31 mouse cellular contexts compared by ENCODE assay signal in the genomic region with DNA sequence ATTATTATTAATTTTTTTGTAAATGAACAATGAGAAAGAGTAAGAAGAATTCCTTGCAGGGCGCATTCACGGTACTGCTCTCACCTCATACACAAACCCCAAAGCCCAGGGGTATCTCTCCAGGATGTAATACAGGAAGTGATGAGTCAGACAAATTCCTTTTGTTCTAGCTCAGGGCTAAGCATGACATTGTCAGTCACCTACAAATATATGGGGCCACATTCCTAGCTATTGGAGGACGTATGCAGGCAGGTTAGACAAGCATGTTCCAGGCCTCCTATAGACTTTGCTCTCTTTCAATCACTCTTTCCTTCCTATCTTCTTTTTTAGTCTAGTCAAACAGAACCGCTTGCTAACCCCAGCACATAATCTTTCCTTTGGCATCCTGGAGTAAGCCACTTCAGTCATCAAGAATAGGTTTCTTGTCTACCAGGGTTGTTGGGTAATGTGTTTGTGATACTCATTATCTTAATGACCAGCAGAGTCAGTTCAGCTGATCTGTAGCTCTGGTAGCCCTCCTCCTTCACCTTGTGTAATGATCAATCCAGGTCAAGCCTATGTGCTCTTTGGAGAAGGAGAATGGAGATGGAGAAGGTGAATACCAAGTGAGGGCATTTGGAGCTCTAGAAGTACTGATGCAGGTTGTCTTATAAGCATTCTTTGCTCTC. TPM values are rescaled to one million over a fixed set of nuclear protein-coding genes. Genes with fewer than 3 reads are reported as not detected.
A peak's percentile ranks its signal among the peaks of the same experiment; 100 is the strongest.
DNase-seq lines count a peak whose midpoint lies in the region; ATAC-seq and TF ChIP-seq lines count a peak whose summit lies in the region.
"Had no signal": no experiment of that assay in that cellular context is flagged by ENCODE, and none has a peak within 500 bp of the region (broad histone marks: within the 10 kb centered on the region; RNA-seq: fewer than 3 reads in every experiment).

No protein-coding gene starts in this region.

- no peak overlapping the region for H3K4me2 ChIP-seq in kidney, postnatal 0 days (ENCODE audit: low read length)
- no peak overlapping the region for H3K4me2 ChIP-seq in intestine, embryonic 14.5 days (ENCODE audit: low read length)
- H3K4me2 ChIP-seq in intestine, postnatal 0 days (replicated peaks; ENCODE audit: low read depth), result no peak overlapping the region
- H3K4me2 ChIP-seq: heart, embryonic 13.5 days; hindbrain, embryonic 15.5 days had no signal

- no peak overlapping the region for H3K9ac ChIP-seq in kidney, postnatal 0 days (ENCODE audit: low read depth, low read length)
- no peak overlapping the region for H3K9ac ChIP-seq in intestine, embryonic 14.5 days (ENCODE audit: low read length)
- no peak overlapping the region for H3K9ac ChIP-seq in intestine, postnatal 0 days (ENCODE audit: low read depth, low read length)
- H3K9ac ChIP-seq: forebrain, postnatal 0 days; heart, embryonic 13.5 days; hindbrain, embryonic 15.5 days had no signal

- H3K4me3 ChIP-seq in kidney, postnatal 0 days (replicated peaks; ENCODE audit: low read depth, low read length), result no peak overlapping the region
- H3K4me3 ChIP-seq in intestine, embryonic 14.5 days (ENCODE audit: low read depth, low read length), result no peak overlapping the region
- no peak overlapping the region for H3K4me3 ChIP-seq in intestine, postnatal 0 days (ENCODE audit: low read depth, low read length)
- no peak overlapping the region for H3K4me3 ChIP-seq in left cerebral cortex, adult 2 months
- no peak overlapping the region for H3K4me3 ChIP-seq in gastrocnemius, adult 2 months
- H3K4me3 ChIP-seq: forebrain, embryonic 10.5 days; heart, adult 2 months; heart, embryonic 10.5 days; heart, embryonic 13.5 days; hindbrain, embryonic 15.5 days had no signal

- H3K4me1 ChIP-seq in kidney, postnatal 0 days (replicated peaks; ENCODE audit: insufficient read depth, low read length), result no peaks in the 10 kb centered on the region
- no peaks in the 10 kb centered on the region for H3K4me1 ChIP-seq in intestine, embryonic 14.5 days (replicated peaks; ENCODE audit: control insufficient read depth, insufficient read depth, low read length)
- H3K4me1 ChIP-seq in intestine, postnatal 0 days (replicated peaks; ENCODE audit: control insufficient read depth, insufficient read depth, low read length), result no peaks in the 10 kb centered on the region
- H3K4me1 ChIP-seq: forebrain, embryonic 10.5 days; hindbrain, embryonic 15.5 days had no signal

- WGBS in kidney, postnatal 0 days, result 74% methylated on average over 4 of the region's 4 CpGs
- 77% methylated on average over 4 of the region's 4 CpGs for WGBS in intestine, embryonic 14.5 days
- 40% methylated on average over 4 of the region's 4 CpGs for WGBS in intestine, postnatal 0 days

- intact Hi-C loops in left cerebral cortex, adult 2 months (cut with DNase I), result no loop called here
- intact Hi-C loops in gastrocnemius, adult 2 months (cut with DNase I), result no loop called here

- ATAC-seq in kidney, postnatal 0 days (replicated peaks; ENCODE audit: low FRiP score, low read depth), result 0 out of 2 replicates have a peak, but pooled peaks have one; percentile 21
- peak; percentile 60; the same call in 1 of the 2 replicates for ATAC-seq in intestine, embryonic 14.5 days (replicated peaks; ENCODE audit: low FRiP score, low TSS enrichment, low read depth)
- peak; percentile 87 for ATAC-seq in intestine, postnatal 0 days
- ATAC-seq: forebrain, embryonic 14.5 days; forebrain, postnatal 0 days had no signal

- TF ChIP-seq CTCF in kidney, postnatal 0 days (IDR thresholded peaks at IDR 0.05; ENCODE audit: low read depth), result no peak
- no peak for TF ChIP-seq CTCF in intestine, postnatal 0 days (IDR thresholded peaks at IDR 0.05; ENCODE audit: low read depth)
- TF ChIP-seq CTCF in left cerebral cortex, adult 2 months (IDR thresholded peaks at IDR 0.05), result no peak
- TF ChIP-seq CTCF in gastrocnemius, adult 2 months (IDR thresholded peaks at IDR 0.05), result no peak

- no peak overlapping the region for H3K27ac ChIP-seq in kidney, postnatal 0 days
- H3K27ac ChIP-seq in intestine, embryonic 14.5 days (ENCODE audit: low read depth), result no peak overlapping the region
- 0 out of 2 replicates have a peak overlapping the region, but pooled peaks have one; percentile 54 for H3K27ac ChIP-seq in intestine, postnatal 0 days (ENCODE audit: low read depth, low read length)
- no peak overlapping the region for H3K27ac ChIP-seq in left cerebral cortex, adult 2 months
- no peak overlapping the region for H3K27ac ChIP-seq in gastrocnemius, adult 2 months
- H3K27ac ChIP-seq: forebrain, embryonic 10.5 days; heart, adult 2 months; heart, embryonic 10.5 days; heart, embryonic 13.5 days; hindbrain, embryonic 15.5 days had no signal

- no peak for DNase-seq in kidney, postnatal 0 days (ENCODE audit: low spot score)
- no peak for DNase-seq in kidney, postnatal 14 days
- no peak for DNase-seq in intestine, embryonic 14.5 days (ENCODE audit: low spot score)
- DNase-seq in left cerebral cortex, adult 2 months (ENCODE audit: extremely low spot score in 1 of 2, low spot score in 2 of 2), result no peak
- DNase-seq in gastrocnemius, adult 2 months, result no peak
- DNase-seq in layer of hippocampus, postnatal 36 days, result no peak
- DNase-seq: adrenal gland, postnatal 10 days; adrenal gland, postnatal 36 days; cerebellum, adult 18-20 months; cerebellum, adult 9-10 months; cerebellum, postnatal 14 days; forebrain, postnatal 0 days; gastrocnemius, postnatal 36 days; heart, adult 2 months; heart, postnatal 14 days; heart, postnatal 4 days had no signal

- no peaks in the 10 kb centered on the region for H3K9me3 ChIP-seq in kidney, postnatal 0 days (replicated peaks; ENCODE audit: low read length)
- H3K9me3 ChIP-seq in intestine, embryonic 14.5 days (ENCODE audit: control insufficient read depth, low read length), result no peaks in the 10 kb centered on the region
- H3K9me3 ChIP-seq in intestine, postnatal 0 days (ENCODE audit: control insufficient read depth), result no peaks in the 10 kb centered on the region
- H3K9me3 ChIP-seq: forebrain, embryonic 10.5 days; heart, embryonic 10.5 days; heart, embryonic 13.5 days; hindbrain, embryonic 15.5 days had no signal

- no peaks in the 10 kb centered on the region for H3K27me3 ChIP-seq in kidney, postnatal 0 days (ENCODE audit: insufficient read depth, low read length)
- H3K27me3 ChIP-seq in intestine, embryonic 14.5 days (replicated peaks; ENCODE audit: control insufficient read depth, insufficient read depth, low read length), result no peaks in the 10 kb centered on the region
- no peaks in the 10 kb centered on the region for H3K27me3 ChIP-seq in intestine, postnatal 0 days (replicated peaks; ENCODE audit: control insufficient read depth, insufficient read depth, low read length)
- H3K27me3 ChIP-seq: heart, embryonic 13.5 days; hindbrain, embryonic 15.5 days had no signal

- no peaks in the 10 kb centered on the region for H3K36me3 ChIP-seq in kidney, postnatal 0 days (ENCODE audit: insufficient read depth, low read length)
- peaks cover 32% of the 10 kb centered on the region for H3K36me3 ChIP-seq in intestine, embryonic 14.5 days (ENCODE audit: control insufficient read depth, insufficient read depth, low read length)
- H3K36me3 ChIP-seq in intestine, postnatal 0 days (ENCODE audit: control insufficient read depth, insufficient read depth), result peaks cover 28% of the 10 kb centered on the region
- H3K36me3 ChIP-seq: forebrain, embryonic 10.5 days; heart, embryonic 10.5 days; hindbrain, embryonic 15.5 days had no signal

RNA-seq across cellular contexts. Expression of a gene that starts 9.1 kb away (rescaled TPM):
- 119 and 139 TPM in 2 replicates for polyA plus RNA-seq in kidney, postnatal 0 days (2015; fragmentation: Nextera tagmentation; extraction: Ambion mirVana)
- 109 and 120 TPM in 2 replicates for polyA plus RNA-seq in intestine, embryonic 14.5 days (2014; fragmentation: Nextera tagmentation; extraction: Ambion mirVana)
- 526 and 605 TPM in 2 replicates for polyA plus RNA-seq in intestine, postnatal 0 days (2015; fragmentation: Nextera tagmentation; extraction: Ambion mirVana)
- 1 to 10 TPM; 7.0 to 9.8 TPM for total RNA-seq in left cerebral cortex, adult 2 months (2021)
- 10 to 100 TPM; 21.3 to 26.3 TPM for total RNA-seq in gastrocnemius, adult 2 months (2021)
- total RNA-seq in layer of hippocampus, postnatal 36 days (2021), result 1 to 10 TPM; 6.9 to 9.4 TPM

RNA-seq across cellular contexts. Expression of a gene that starts 27.2 kb away (rescaled TPM):
- polyA plus RNA-seq in kidney, postnatal 0 days (2015; fragmentation: Nextera tagmentation; extraction: Ambion mirVana), result not detected in 2 replicates
- not detected in 2 replicates for polyA plus RNA-seq in intestine, embryonic 14.5 days (2014; fragmentation: Nextera tagmentation; extraction: Ambion mirVana)
- polyA plus RNA-seq in intestine, postnatal 0 days (2015; fragmentation: Nextera tagmentation; extraction: Ambion mirVana), result not detected in 2 replicates
- total RNA-seq in left cerebral cortex, adult 2 months (2021), result not detected
- total RNA-seq in gastrocnemius, adult 2 months (2021), result not detected
- not detected for total RNA-seq in layer of hippocampus, postnatal 36 days (2021)
- total RNA-seq: adrenal gland, adult 18-20 months; adrenal gland, postnatal 10 days; adrenal gland, postnatal 36 days; ES-E14; forebrain, postnatal 0 days; gastrocnemius, adult 8-10 months; gastrocnemius, postnatal 36 days; granulocyte monocyte progenitor cell, adult 5-6 weeks; heart, adult 2 months; heart, postnatal 14 days; heart, postnatal 4 days had no signal
- polyA plus RNA-seq: embryonic facial prominence, embryonic 11.5 days; embryonic facial prominence, embryonic 14.5 days; forebrain, embryonic 10.5 days; forebrain, embryonic 14.5 days; forebrain, postnatal 0 days; frontal cortex, adult 2 months; heart, adult 2 months; heart, embryonic 10.5 days; heart, embryonic 13.5 days; heart, embryonic 16.5 days; hindbrain, embryonic 11.5 days; hindbrain, embryonic 15.5 days had no signal

Comparison
In these comparisons a context has a peak if more than half of its experiments do, and no peak if none do; other contexts are left out.
1. ATAC-seq: peak in every context shown above with its lines; median percentile 87 in intestine, postnatal 0 days; 60 in intestine, embryonic 14.5 days; 21 in kidney, postnatal 0 days.